Mouse (Mus musculus): Measurements from ENCODE around the gene Rbp1.

The Rbp1 gene

GRCm38 (mm10) chr9:98492212-98492611 lies 69.5 kb downstream of the Rbp1 start:
- no peak for DNase-seq (ENCODE audit: low read depth, low spot score)

DNA sequence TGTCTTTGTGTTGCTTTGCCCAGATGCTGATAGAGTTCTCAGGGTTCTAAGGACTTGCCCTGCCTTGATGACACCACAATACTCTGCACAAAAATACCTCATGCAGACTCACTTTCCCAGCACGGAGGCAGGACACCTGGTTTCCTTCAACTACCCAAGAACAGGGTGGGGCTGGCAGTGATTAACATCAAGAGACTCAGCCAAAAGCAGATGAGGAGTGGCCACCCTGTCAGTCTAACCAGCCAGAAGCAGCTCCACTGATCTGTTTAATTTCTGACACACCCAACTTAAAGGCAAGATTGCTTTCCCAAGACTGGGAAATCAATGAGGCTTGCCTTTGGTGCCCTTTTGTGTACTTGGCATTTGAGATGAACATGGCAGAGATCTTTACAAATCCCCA lies 70.1 kb downstream of the Rbp1 start:
- no peak for DNase-seq (ENCODE audit: low read depth, low spot score)
